Mouse (Mus musculus) right cerebral cortex, adult 2 months (tissue): ENCODE measurements around the gene Atp1a3.

ENCODE experiments used
- DNase-seq, 2 experiments: peaks; one replicate each; pipeline ENCODE4 v3.0.0; 2021 to 2022; ENCODE audit warnings: low spot score in 2 of 2

Gene Atp1a3

GRCm38 (mm10) chr7:25003820-25004388, 1.9 kb downstream of the Atp1a3 start:
- no peak for DNase-seq

- DNase-seq, result no peak
Observed at GRCm38 (mm10) chr7:25003291-25003690, 2.5 kb downstream of the Atp1a3 start.

GRCm38 (mm10) chr7:25000711-25001110, 5.0 kb downstream of the Atp1a3 start:
- DNase-seq, result no peak

GRCm38 (mm10) chr7:25000211-25000610, 5.5 kb downstream of the Atp1a3 start:
- DNase-seq, result no peak

- peak in 1 of 2 experiments; percentile 68 for DNase-seq
Observed at GRCm38 (mm10) chr7:24993081-24993480, 12.7 kb downstream of the Atp1a3 start.

- DNase-seq, result no peak
Observed at GRCm38 (mm10) chr7:24990478-24990877, 15.3 kb downstream of the Atp1a3 start.

GRCm38 (mm10) chr7:24987941-24988340, 17.8 kb downstream of the Atp1a3 start:
- DNase-seq, result no peak

GRCm38 (mm10) chr7:24985799-24986198, 20.0 kb downstream of the Atp1a3 start:
- peak in 1 of 2 experiments; percentile 32 for DNase-seq

- peak in 1 of 2 experiments; percentile 30 for DNase-seq
Observed at GRCm38 (mm10) chr7:24984307-24984706, 21.5 kb downstream of the Atp1a3 start.

GRCm38 (mm10) chr7:24983396-24983795, 22.4 kb downstream of the Atp1a3 start:
- DNase-seq, result no peak

- peak in 1 of 2 experiments; percentile 5 for DNase-seq
Observed at GRCm38 (mm10) chr7:24980439-24980838, 25.3 kb downstream of the Atp1a3 start.

- no peak for DNase-seq
Observed at GRCm38 (mm10) chr7:24978781-24979180, 27.0 kb downstream of the Atp1a3 start.

- DNase-seq, result peak in 1 of 2 experiments; percentile 47
Observed at GRCm38 (mm10) chr7:24974893-24975595, 30.7 kb downstream of the Atp1a3 start.

- no peak for DNase-seq
Observed at GRCm38 (mm10) chr7:24973902-24974301, 31.9 kb downstream of the Atp1a3 start.

GRCm38 (mm10) chr7:24973208-24973607, 32.5 kb downstream of the Atp1a3 start:
- no peak for DNase-seq

- DNase-seq, result peak; percentile 94 to 95
Observed at GRCm38 (mm10) chr7:24971972-24972893, 33.5 kb downstream of the Atp1a3 start, which contains the start of gene Rabac1. Rabac1 (minus strand) TSS chr7:24972754.

GRCm38 (mm10) chr7:24971261-24971971, 34.3 kb downstream of the Atp1a3 start:
- DNase-seq, result peak in 1 of 2 experiments; percentile 56

- no peak for DNase-seq
Observed at GRCm38 (mm10) chr7:24970341-24970740, 35.4 kb downstream of the Atp1a3 start.

GRCm38 (mm10) chr7:24969805-24970204, 36.0 kb downstream of the Atp1a3 start:
- DNase-seq, result peak; percentile 70 to 73

- DNase-seq, result no peak
Observed at GRCm38 (mm10) chr7:24968463-24968862, 37.3 kb downstream of the Atp1a3 start.

- no peak for DNase-seq
Observed at GRCm38 (mm10) chr7:24967966-24968365, 37.8 kb downstream of the Atp1a3 start.
